Mouse (Mus musculus) cortical plate, adult 2 months (tissue): ENCODE results near the gene Odf3l2.

Experiments used
- CTCF ChIP-seq: fragments of 200-500 bp; IDR thresholded peaks from 2 replicates; pipeline ENCODE4 v1.5.1; 2011; ENCODE audit warnings: mild to moderate bottlenecking, control low read depth, low read length; ENCODE audit not compliant: insufficient read depth; ENCODE audit errors: extremely low read depth
- POLR2A ChIP-seq: fragments of 200-500 bp; IDR thresholded peaks from 2 replicates; pipeline ENCODE4 v1.6.1; 2011; ENCODE audit warnings: mild to moderate bottlenecking, low read length, control low read depth; ENCODE audit not compliant: insufficient read depth; ENCODE audit errors: extremely low read depth

DNA sequence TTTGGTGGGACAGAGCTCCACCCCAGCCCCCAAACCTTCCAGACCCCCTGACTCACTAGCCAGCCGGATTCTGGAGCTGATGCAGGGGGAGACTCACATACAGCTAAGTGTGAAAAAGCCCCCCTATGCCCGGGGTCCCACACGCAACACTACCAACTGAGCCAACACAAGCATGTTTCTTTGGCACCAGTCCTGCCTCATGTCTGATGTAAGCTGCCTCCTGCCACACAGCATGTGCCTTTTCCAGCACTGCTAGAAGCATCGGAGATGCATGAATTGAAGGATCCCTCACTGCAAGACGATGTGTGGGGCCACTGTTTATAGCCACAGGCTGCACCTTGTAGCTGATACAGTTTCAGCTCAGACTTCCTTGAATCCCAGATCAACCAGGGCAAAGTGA is 17.2 kb downstream of the Odf3l2 start:
- no peak for TF ChIP-seq CTCF
- no peak for TF ChIP-seq POLR2A
